Mouse (Mus musculus): Measurements from ENCODE around the gene Fzr1.

DNA sequence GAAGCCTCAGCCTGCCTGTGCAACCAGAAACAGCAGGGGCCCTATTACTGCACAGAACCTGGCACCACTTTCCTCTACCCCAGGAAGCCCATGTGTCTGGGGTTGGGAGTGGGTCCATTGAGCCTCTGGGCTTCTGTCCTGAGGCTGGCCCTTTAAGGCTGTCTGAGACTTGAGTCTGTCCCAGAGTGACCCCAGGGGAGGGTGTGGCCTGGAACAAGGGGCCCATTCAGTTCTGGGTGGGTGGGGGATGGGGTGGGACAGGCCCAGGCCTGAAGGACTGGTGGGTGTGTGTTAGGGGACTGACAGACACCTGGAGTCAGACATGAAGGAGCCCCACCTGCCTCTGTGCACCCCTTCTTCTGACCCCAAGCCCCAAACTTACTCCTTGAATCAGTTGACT is 36.4 kb upstream of the Fzr1 start:
- TF ChIP-seq POLR2A (IDR thresholded peaks at IDR 0.05; ENCODE audit: insufficient read depth, low read length) (no peak), CTCF (IDR thresholded peaks at IDR 0.05; ENCODE audit: low read depth, low read length) (no peak), EP300 (IDR thresholded peaks at IDR 0.05; ENCODE audit: insufficient read depth, low read depth, low read length) (no peak)
